9 mouse cellular contexts compared by ENCODE assay signal in the genomic region with DNA sequence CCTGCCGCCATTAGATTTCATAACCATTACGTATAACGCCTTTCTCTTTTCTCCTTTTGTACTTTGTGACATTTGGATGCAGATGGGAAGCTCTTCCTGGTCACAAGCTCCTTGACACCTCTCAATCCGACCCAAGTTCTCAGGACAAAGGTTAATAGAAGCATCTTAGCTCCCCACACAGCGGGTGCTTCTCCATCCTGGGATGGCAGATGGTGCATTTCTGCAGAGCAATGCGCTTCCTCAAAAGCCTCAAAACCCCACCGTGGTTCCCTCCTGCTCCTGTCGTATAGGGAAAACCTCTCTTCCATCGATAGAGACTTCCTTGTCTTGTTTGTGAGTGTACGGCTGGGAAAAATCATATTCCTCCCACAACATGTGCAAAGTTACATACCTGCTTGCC. TPM values are rescaled to one million over a fixed set of nuclear protein-coding genes. Genes with fewer than 3 reads are reported as not detected.
DNase-seq lines count a peak whose midpoint lies in the region; ATAC-seq and TF ChIP-seq lines count a peak whose summit lies in the region.
"Had no signal": no experiment of that assay in that cellular context is flagged by ENCODE, and none has a peak within 500 bp of the region (broad histone marks: within the 10 kb centered on the region; RNA-seq: fewer than 3 reads in every experiment).

No protein-coding gene starts in this region.

- peak overlapping the region; percentile 18; the same call in 1 of the 2 replicates for H3K27ac ChIP-seq in kidney, embryonic 15.5 days
- H3K27ac ChIP-seq in embryonic facial prominence, embryonic 12.5 days: no peak overlapping the region
- H3K27ac ChIP-seq in intestine, embryonic 14.5 days (ENCODE audit: low read depth): no peak overlapping the region
- H3K27ac ChIP-seq in midbrain, postnatal 0 days (ENCODE audit: low read depth, low read length): no peak overlapping the region
- no peak overlapping the region for H3K27ac ChIP-seq in kidney, adult 2 months (ENCODE audit: insufficient read depth, low read depth, low read length)

- no peak for ATAC-seq in kidney, embryonic 15.5 days (replicated peaks; ENCODE audit: low FRiP score)
- no peak for ATAC-seq in embryonic facial prominence, embryonic 12.5 days (ENCODE audit: insufficient number of reproducible peaks, insufficient read depth, low FRiP score, low TSS enrichment)
- no peak for ATAC-seq in intestine, embryonic 14.5 days (replicated peaks; ENCODE audit: low FRiP score, low TSS enrichment, low read depth)
- no peak for ATAC-seq in midbrain, postnatal 0 days (ENCODE audit: low FRiP score)

- 39% methylated on average over 10 of the region's 10 CpGs for WGBS in kidney, embryonic 15.5 days
- WGBS in embryonic facial prominence, embryonic 12.5 days: 36% methylated on average over 10 of the region's 10 CpGs
- WGBS in intestine, embryonic 14.5 days: 43% methylated on average over 10 of the region's 10 CpGs
- 27% methylated on average over 10 of the region's 10 CpGs for WGBS in midbrain, postnatal 0 days
- 43% methylated on average over 10 of the region's 10 CpGs for WGBS in kidney, adult 2 months

- peaks cover 47% of the 10 kb centered on the region for H3K4me1 ChIP-seq in kidney, embryonic 15.5 days
- peaks cover 19% of the 10 kb centered on the region for H3K4me1 ChIP-seq in embryonic facial prominence, embryonic 12.5 days
- H3K4me1 ChIP-seq in intestine, embryonic 14.5 days (replicated peaks; ENCODE audit: control insufficient read depth, insufficient read depth, low read length): peaks cover 15% of the 10 kb centered on the region
- peaks cover 12% of the 10 kb centered on the region; the same call in 1 of the 2 replicates for H3K4me1 ChIP-seq in midbrain, postnatal 0 days (ENCODE audit: insufficient read depth, low read length)
- peaks cover 7% of the 10 kb centered on the region for H3K4me1 ChIP-seq in kidney, adult 2 months (ENCODE audit: control insufficient read depth, insufficient read depth, low read length)

- no peak for TF ChIP-seq CTCF in midbrain, postnatal 0 days (IDR thresholded peaks at IDR 0.05)
- no peak for TF ChIP-seq CTCF in kidney, adult 2 months (conservative IDR thresholded peaks at IDR 0.05; ENCODE audit: insufficient read depth, insufficient read length, low read depth, low read length)

- H3K36me3 ChIP-seq in kidney, embryonic 15.5 days: peaks cover 9% of the 10 kb centered on the region; the same call in 1 of the 2 replicates
- H3K36me3 ChIP-seq in embryonic facial prominence, embryonic 12.5 days: peaks cover 2% of the 10 kb centered on the region
- H3K36me3 ChIP-seq in intestine, embryonic 14.5 days (ENCODE audit: control insufficient read depth, insufficient read depth, low read length): peaks cover 10% of the 10 kb centered on the region
- peaks cover under 1% of the 10 kb centered on the region; the same call in 1 of the 2 replicates for H3K36me3 ChIP-seq in midbrain, postnatal 0 days (ENCODE audit: insufficient read depth, low read length)
- no peaks in the 10 kb centered on the region for H3K36me3 ChIP-seq in kidney, adult 2 months (ENCODE audit: control insufficient read depth, insufficient read depth, low read length)

- H3K9me3 ChIP-seq in kidney, embryonic 15.5 days (replicated peaks): no peaks in the 10 kb centered on the region
- H3K9me3 ChIP-seq in embryonic facial prominence, embryonic 12.5 days: no peaks in the 10 kb centered on the region
- no peaks in the 10 kb centered on the region for H3K9me3 ChIP-seq in intestine, embryonic 14.5 days (ENCODE audit: control insufficient read depth, low read length)
- no peaks in the 10 kb centered on the region for H3K9me3 ChIP-seq in midbrain, postnatal 0 days (ENCODE audit: low read length)

- H3K9ac ChIP-seq in kidney, embryonic 15.5 days: peak overlapping the region; percentile 98
- peak overlapping the region; percentile 27; the same call in 1 of the 2 replicates for H3K9ac ChIP-seq in embryonic facial prominence, embryonic 12.5 days
- no peak overlapping the region for H3K9ac ChIP-seq in intestine, embryonic 14.5 days (ENCODE audit: low read length)
- 0 out of 2 replicates have a peak overlapping the region, but pooled peaks have one; percentile 4 for H3K9ac ChIP-seq in midbrain, postnatal 0 days (replicated peaks; ENCODE audit: low read length, poor library complexity, severe bottlenecking)

- no peak for TF ChIP-seq POLR2A in kidney, adult 2 months (IDR thresholded peaks at IDR 0.05; ENCODE audit: low read depth, low read length)

- H3K27me3 ChIP-seq in kidney, embryonic 15.5 days: no peaks in the 10 kb centered on the region
- no peaks in the 10 kb centered on the region for H3K27me3 ChIP-seq in embryonic facial prominence, embryonic 12.5 days
- no peaks in the 10 kb centered on the region for H3K27me3 ChIP-seq in intestine, embryonic 14.5 days (replicated peaks; ENCODE audit: control insufficient read depth, insufficient read depth, low read length)
- no peaks in the 10 kb centered on the region for H3K27me3 ChIP-seq in midbrain, postnatal 0 days (ENCODE audit: insufficient read depth, low read length)
- no peaks in the 10 kb centered on the region for H3K27me3 ChIP-seq in kidney, adult 2 months (replicated peaks; ENCODE audit: control insufficient read depth, insufficient read depth, low read length)

- H3K4me3 ChIP-seq in kidney, embryonic 15.5 days (replicated peaks): peak overlapping the region; percentile 99
- H3K4me3 ChIP-seq in embryonic facial prominence, embryonic 12.5 days: peak overlapping the region; percentile 91
- H3K4me3 ChIP-seq in intestine, embryonic 14.5 days (ENCODE audit: low read depth, low read length): peak overlapping the region; percentile 95; the same call in 1 of the 2 replicates
- peak overlapping the region; percentile 15; the same call in 1 of the 2 replicates for H3K4me3 ChIP-seq in midbrain, postnatal 0 days (ENCODE audit: low read depth, low read length)
- no peak overlapping the region for H3K4me3 ChIP-seq in kidney, adult 2 months (ENCODE audit: insufficient read depth, low read depth, low read length)

- H3K4me2 ChIP-seq in kidney, embryonic 15.5 days: peak overlapping the region; percentile 63
- peak overlapping the region; percentile 66 for H3K4me2 ChIP-seq in embryonic facial prominence, embryonic 12.5 days (replicated peaks)
- H3K4me2 ChIP-seq in intestine, embryonic 14.5 days (ENCODE audit: low read length): peak overlapping the region; percentile 66
- H3K4me2 ChIP-seq in midbrain, postnatal 0 days (ENCODE audit: low read depth, low read length, poor library complexity, severe bottlenecking): peak overlapping the region; percentile 31

- no peak for DNase-seq in kidney, postnatal 25 days
- DNase-seq in intestine, embryonic 14.5 days (ENCODE audit: low spot score): peak; percentile 51
- DNase-seq in midbrain, postnatal 0 days (ENCODE audit: low spot score): no peak
- DNase-seq in adipocyte (ENCODE audit: low spot score): no peak
- no peak for DNase-seq in lung, postnatal 25 days (ENCODE audit: low spot score)
- DNase-seq in kidney, adult 2 months: no peak
- DNase-seq: lung, postnatal 36 days had no signal

RNA-seq across cellular contexts. Expression of a gene that starts 1.8 kb away (rescaled TPM):
- 84.8 and 94.3 TPM in 2 replicates for polyA plus RNA-seq in kidney, embryonic 15.5 days (2015; fragmentation: Nextera tagmentation; extraction: Ambion mirVana)
- 99.0 and 106 TPM in 2 replicates for polyA plus RNA-seq in embryonic facial prominence, embryonic 12.5 days (2016; fragmentation: Nextera tagmentation; extraction: Ambion mirVana)
- polyA plus RNA-seq in intestine, embryonic 14.5 days (2014; fragmentation: Nextera tagmentation; extraction: Ambion mirVana): 53.1 and 64.1 TPM in 2 replicates
- 84.7 and 106 TPM in 2 replicates for total RNA-seq in midbrain, postnatal 0 days (2014; rRNA removed)
- 107 and 117 TPM in 2 replicates for polyA plus RNA-seq in midbrain, postnatal 0 days (2015; fragmentation: Nextera tagmentation; extraction: Ambion mirVana)
- polyA plus RNA-seq in kidney, adult 2 months (2012; rRNA removed): 12.3 and 16.5 TPM in 2 replicates

RNA-seq across cellular contexts. Expression of a gene that starts 1.9 kb away (rescaled TPM):
- polyA plus RNA-seq in kidney, embryonic 15.5 days (2015; fragmentation: Nextera tagmentation; extraction: Ambion mirVana): 82.0 and 84.8 TPM in 2 replicates
- 81.8 and 86.2 TPM in 2 replicates for polyA plus RNA-seq in embryonic facial prominence, embryonic 12.5 days (2016; fragmentation: Nextera tagmentation; extraction: Ambion mirVana)
- polyA plus RNA-seq in intestine, embryonic 14.5 days (2014; fragmentation: Nextera tagmentation; extraction: Ambion mirVana): 69.4 and 76.9 TPM in 2 replicates
- total RNA-seq in midbrain, postnatal 0 days (2014; rRNA removed): 3.7 and 7.3 TPM in 2 replicates
- 7.1 and 7.4 TPM in 2 replicates for polyA plus RNA-seq in midbrain, postnatal 0 days (2015; fragmentation: Nextera tagmentation; extraction: Ambion mirVana)
- 0.73 and 0.77 TPM in 2 replicates for polyA plus RNA-seq in kidney, adult 2 months (2012; rRNA removed)

RNA-seq across cellular contexts. Expression of a gene that starts 50.0 kb away (rescaled TPM):
- 2.0 and 2.7 TPM in 2 replicates for polyA plus RNA-seq in kidney, embryonic 15.5 days (2015; fragmentation: Nextera tagmentation; extraction: Ambion mirVana)
- 2.0 and 2.7 TPM in 2 replicates for polyA plus RNA-seq in embryonic facial prominence, embryonic 12.5 days (2016; fragmentation: Nextera tagmentation; extraction: Ambion mirVana)
- 2.6 TPM in 1 of 2 replicates, not detected in the other for polyA plus RNA-seq in intestine, embryonic 14.5 days (2014; fragmentation: Nextera tagmentation; extraction: Ambion mirVana)
- not detected in 2 replicates for total RNA-seq in midbrain, postnatal 0 days (2014; rRNA removed)
- polyA plus RNA-seq in midbrain, postnatal 0 days (2015; fragmentation: Nextera tagmentation; extraction: Ambion mirVana): 0.90 TPM in 1 of 2 replicates, not detected in the other
- not detected in 2 replicates for polyA plus RNA-seq in kidney, adult 2 months (2012; rRNA removed)

RNA-seq across cellular contexts. Expression of a gene that starts 55.1 kb away (rescaled TPM):
- 18.5 and 20.7 TPM in 2 replicates for polyA plus RNA-seq in kidney, embryonic 15.5 days (2015; fragmentation: Nextera tagmentation; extraction: Ambion mirVana)
- polyA plus RNA-seq in embryonic facial prominence, embryonic 12.5 days (2016; fragmentation: Nextera tagmentation; extraction: Ambion mirVana): 21.9 and 28.7 TPM in 2 replicates
- 17.7 and 21.6 TPM in 2 replicates for polyA plus RNA-seq in intestine, embryonic 14.5 days (2014; fragmentation: Nextera tagmentation; extraction: Ambion mirVana)
- total RNA-seq in midbrain, postnatal 0 days (2014; rRNA removed): 11.5 and 12.3 TPM in 2 replicates
- 13.7 and 14.4 TPM in 2 replicates for polyA plus RNA-seq in midbrain, postnatal 0 days (2015; fragmentation: Nextera tagmentation; extraction: Ambion mirVana)
- polyA plus RNA-seq in kidney, adult 2 months (2012; rRNA removed): 1.3 and 1.6 TPM in 2 replicates

RNA-seq across cellular contexts. Expression of a gene that starts 55.5 kb away (rescaled TPM):
- 29.6 and 31.5 TPM in 2 replicates for polyA plus RNA-seq in kidney, embryonic 15.5 days (2015; fragmentation: Nextera tagmentation; extraction: Ambion mirVana)
- polyA plus RNA-seq in embryonic facial prominence, embryonic 12.5 days (2016; fragmentation: Nextera tagmentation; extraction: Ambion mirVana): 41.9 and 49.2 TPM in 2 replicates
- 46.6 and 47.3 TPM in 2 replicates for polyA plus RNA-seq in intestine, embryonic 14.5 days (2014; fragmentation: Nextera tagmentation; extraction: Ambion mirVana)
- total RNA-seq in midbrain, postnatal 0 days (2014; rRNA removed): 19.6 and 27.7 TPM in 2 replicates
- 19.7 and 23.1 TPM in 2 replicates for polyA plus RNA-seq in midbrain, postnatal 0 days (2015; fragmentation: Nextera tagmentation; extraction: Ambion mirVana)
- 3.5 and 4.2 TPM in 2 replicates for polyA plus RNA-seq in kidney, adult 2 months (2012; rRNA removed)
